Mouse (Mus musculus): Measurements from ENCODE around the gene Eif6. TPM values are rescaled to one million over a fixed set of nuclear protein-coding genes. Genes with fewer than 3 reads are reported as not detected.

Gene Eif6
- polyA plus RNA-seq, 1 experiment from 2014 or later = 186 TPM

DNA sequence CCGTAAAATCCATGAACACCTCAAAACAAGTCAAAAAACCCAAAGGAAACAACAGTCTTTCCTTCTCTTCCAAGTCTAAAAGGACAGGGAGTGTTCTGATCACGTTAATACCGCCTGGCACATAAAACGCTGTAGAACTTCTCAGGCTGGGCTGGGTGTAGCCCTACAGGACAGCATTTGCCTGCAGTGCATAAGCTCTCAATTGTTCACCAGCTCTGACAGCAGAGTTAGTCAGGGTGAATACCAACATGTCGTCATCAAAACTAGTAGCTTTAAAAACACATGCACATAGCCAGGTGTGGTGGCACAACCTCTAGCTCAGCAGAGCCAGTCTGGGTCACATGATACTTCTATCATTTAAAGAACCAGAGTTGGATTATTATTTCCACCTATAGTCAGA lies 5.9 kb downstream of the Eif6 start:
- Histone ChIP-seq H3K4me1 (replicated peaks) (peaks cover 26% of the 10 kb centered on the region), H3K4me3 (replicated peaks) (no peak overlapping the region), H3K9me3 (no peaks in the 10 kb centered on the region), H3K27ac (no peak overlapping the region), H3K4me2 (no peak overlapping the region), H3K36me3 (peaks cover 54% of the 10 kb centered on the region), H3K9ac (replicated peaks) (no peak overlapping the region), H3K27me3 (0 out of 2 replicates have a peak, but pooled peaks cover 4% of the 10 kb centered on the region)
- ATAC-seq (ENCODE audit: insufficient number of reproducible peaks, insufficient read depth, low FRiP score, low TSS enrichment, low read depth) = no peak
- 85% methylated on average over 5 of the region's 5 CpGs for WGBS

DNA sequence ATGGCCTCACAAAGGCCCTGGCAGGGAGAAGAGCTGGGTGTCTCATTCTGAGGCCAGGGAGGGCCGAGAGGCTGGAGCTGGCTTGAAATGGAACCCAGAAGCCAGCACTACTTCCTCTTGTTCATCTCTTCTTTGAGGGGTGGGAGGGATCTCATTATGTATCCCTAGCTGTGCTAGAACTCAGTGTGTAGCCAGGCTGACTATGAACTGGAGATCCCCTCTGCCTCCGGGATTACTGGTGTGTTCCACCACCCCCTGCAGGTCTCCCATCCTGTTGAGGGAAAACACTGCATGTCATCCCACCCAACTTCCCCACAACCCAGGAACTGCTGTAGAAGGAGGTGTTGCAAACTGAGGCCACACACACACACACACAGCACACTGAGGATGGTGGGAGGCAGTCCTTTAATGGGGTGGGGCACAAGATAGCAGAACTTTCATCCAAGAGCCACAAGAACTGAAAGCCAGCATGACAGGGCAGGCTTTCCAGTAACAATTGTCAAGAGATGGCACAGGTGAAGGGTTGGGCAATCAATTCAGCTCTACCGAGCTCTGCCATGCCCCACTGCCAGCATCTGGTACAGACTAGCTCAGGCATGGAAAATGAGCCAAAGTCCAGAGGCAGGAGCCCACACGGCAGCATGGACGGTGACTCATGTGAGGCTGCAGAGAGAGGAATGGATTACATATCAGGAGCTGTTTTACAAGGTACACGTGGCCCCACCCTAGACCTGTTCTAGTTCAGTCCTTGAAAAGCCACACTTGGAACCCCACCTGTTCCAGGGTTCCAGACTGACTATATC lies 7.1 kb downstream of the Eif6 start:
- H3K9ac ChIP-seq (replicated peaks) = peak overlapping the region; percentile 79; the same call in 1 of the 2 replicates
- peaks cover 50% of the 10 kb centered on the region for H3K36me3 ChIP-seq
- H3K27me3 ChIP-seq = 0 out of 2 replicates have a peak, but pooled peaks cover 4% of the 10 kb centered on the region
- WGBS = 67% methylated on average over 6 of the region's 6 CpGs
- H3K4me2 ChIP-seq = peak overlapping the region; percentile 95
- H3K4me3 ChIP-seq (replicated peaks) = peak overlapping the region; percentile 68
- peak overlapping the region; percentile 73 for H3K27ac ChIP-seq
- no peak for ATAC-seq (ENCODE audit: insufficient number of reproducible peaks, insufficient read depth, low FRiP score, low TSS enrichment, low read depth)
- no peaks in the 10 kb centered on the region for H3K9me3 ChIP-seq
- peaks cover 24% of the 10 kb centered on the region for H3K4me1 ChIP-seq (replicated peaks)

DNA sequence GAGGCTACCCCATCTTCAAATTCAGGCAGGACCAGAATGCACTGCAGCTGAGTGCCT lies 7.5 kb downstream of the Eif6 start, which contains the start of gene BC029722:
BC029722 (minus strand) TSS at position 35 of the 57 bp plus-strand sequence.
- H3K9ac ChIP-seq (replicated peaks) = peak within 1 kb of the TSS; percentile 79
- H3K9me3 ChIP-seq = no peaks in the 10 kb centered on the region
- H3K4me1 ChIP-seq (replicated peaks) = peaks cover 26% of the 10 kb centered on the region
- peak within 1 kb of the TSS; percentile 95 for H3K4me2 ChIP-seq
- peak within 1 kb of the TSS; percentile 73 for H3K27ac ChIP-seq
- H3K4me3 ChIP-seq (replicated peaks) = peak within 1 kb of the TSS; percentile 68
- no peak for ATAC-seq (ENCODE audit: insufficient number of reproducible peaks, insufficient read depth, low FRiP score, low TSS enrichment, low read depth)
- peaks cover 50% of the 10 kb centered on the region for H3K36me3 ChIP-seq
- H3K27me3 ChIP-seq = 0 out of 2 replicates have a peak, but pooled peaks cover 4% of the 10 kb centered on the region

DNA sequence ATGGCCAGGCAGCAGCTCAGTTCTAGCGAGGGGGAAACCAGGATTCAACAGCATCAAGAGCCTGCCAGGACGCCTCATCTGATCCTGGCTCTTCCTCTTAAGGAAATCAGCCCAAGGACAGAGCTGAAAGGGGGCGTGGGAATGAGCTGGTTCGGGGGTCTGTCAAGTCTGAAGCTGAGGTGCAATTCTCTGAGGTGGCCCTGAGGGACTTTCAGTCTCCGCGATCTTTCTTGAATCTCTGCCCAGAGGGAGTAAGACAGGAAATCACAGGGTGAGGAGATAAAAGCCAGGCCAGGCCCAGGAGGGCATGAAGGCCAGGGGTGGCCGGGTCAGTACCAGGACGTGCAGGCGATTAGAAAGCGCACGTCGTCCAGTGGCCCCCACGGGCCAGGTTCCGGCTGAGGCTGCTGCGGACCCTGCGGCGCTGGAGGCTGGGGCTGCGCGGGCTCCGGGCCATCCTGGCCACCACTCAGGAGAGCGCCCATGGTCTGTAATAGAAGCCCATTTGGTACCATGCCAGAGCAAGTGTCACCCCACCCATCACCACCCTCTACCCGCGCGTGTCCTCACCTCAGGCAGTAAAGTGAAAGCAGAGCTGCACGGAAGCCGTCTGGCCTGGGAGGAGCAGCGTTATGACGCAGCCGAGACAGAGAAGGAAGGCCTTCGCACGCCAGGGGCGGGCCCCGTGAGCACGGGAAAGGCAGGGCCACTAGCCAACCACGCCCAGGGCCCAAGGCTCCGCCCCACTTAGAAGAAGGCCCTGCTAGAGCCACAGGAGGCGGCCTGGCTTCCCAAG lies 7.9 kb downstream of the Eif6 start:
- H3K4me2 ChIP-seq = peak overlapping the region; percentile 95
- H3K27ac ChIP-seq = peak overlapping the region; percentile 73
- H3K9ac ChIP-seq (replicated peaks) = peak overlapping the region; percentile 79
- peaks cover 26% of the 10 kb centered on the region for H3K4me1 ChIP-seq (replicated peaks)
- H3K27me3 ChIP-seq = 0 out of 2 replicates have a peak, but pooled peaks cover 4% of the 10 kb centered on the region
- peak; percentile 91 for ATAC-seq (ENCODE audit: insufficient number of reproducible peaks, insufficient read depth, low FRiP score, low TSS enrichment, low read depth)
- WGBS = 3% methylated on average over 37 of the region's 37 CpGs
- no peaks in the 10 kb centered on the region for H3K9me3 ChIP-seq
- peak overlapping the region; percentile 68 for H3K4me3 ChIP-seq (replicated peaks)
- peaks cover 47% of the 10 kb centered on the region for H3K36me3 ChIP-seq

DNA sequence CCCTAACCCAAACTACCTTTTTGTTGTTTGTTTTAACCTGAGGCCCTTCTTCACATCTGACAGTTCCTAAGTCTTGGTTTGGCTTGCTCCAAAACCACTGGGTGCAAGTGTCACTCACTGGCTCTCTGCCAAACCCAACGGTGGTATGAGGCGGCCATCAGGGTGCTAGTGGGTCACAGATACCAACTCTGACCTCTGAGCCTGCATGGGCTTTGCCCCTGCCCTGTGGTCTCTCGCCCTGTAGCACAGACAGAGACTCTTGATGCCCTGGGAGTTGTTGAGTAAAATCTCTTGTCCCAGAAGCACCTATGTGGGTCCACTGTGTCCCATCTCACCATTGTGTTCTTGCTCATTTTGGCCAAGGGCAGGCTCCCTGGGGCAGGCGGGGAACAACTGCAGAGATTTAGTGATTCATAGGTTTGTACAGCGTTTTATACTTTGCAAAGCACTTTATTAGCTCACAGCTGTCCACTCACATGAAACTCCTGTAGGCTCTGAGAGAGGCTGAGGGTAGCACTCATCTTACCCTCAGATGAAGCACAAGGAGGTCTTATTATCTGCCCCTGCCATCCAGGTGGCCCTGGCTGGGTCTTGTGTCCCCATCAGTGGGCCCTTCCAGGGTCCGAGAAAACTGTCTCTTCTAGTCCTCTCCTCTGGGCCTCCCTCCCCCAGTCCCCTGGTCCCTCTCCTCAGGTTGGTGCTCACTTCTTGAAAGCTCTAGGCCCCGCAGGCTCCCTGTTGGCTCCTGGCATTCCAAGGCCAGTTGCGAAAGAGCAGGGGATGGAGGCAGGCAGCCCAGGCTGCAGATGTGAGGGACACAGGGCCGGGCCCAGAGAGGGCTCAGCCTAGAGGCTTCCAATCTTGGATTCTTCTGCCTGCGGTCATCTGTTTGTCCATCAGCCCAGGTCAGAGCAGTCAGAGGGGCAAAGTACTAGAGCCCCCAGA lies 9.2 kb downstream of the Eif6 start:
- peaks cover 35% of the 10 kb centered on the region for H3K36me3 ChIP-seq
- peaks cover 26% of the 10 kb centered on the region for H3K4me1 ChIP-seq (replicated peaks)
- H3K4me2 ChIP-seq = peak overlapping the region; percentile 95
- H3K4me3 ChIP-seq (replicated peaks) = no peak overlapping the region
- no peaks in the 10 kb centered on the region for H3K9me3 ChIP-seq
- no peak for ATAC-seq (ENCODE audit: insufficient number of reproducible peaks, insufficient read depth, low FRiP score, low TSS enrichment, low read depth)
- H3K27me3 ChIP-seq = 0 out of 2 replicates have a peak, but pooled peaks cover 4% of the 10 kb centered on the region
- H3K27ac ChIP-seq = no peak overlapping the region
- 85% methylated on average over 10 of the region's 10 CpGs for WGBS
- peak overlapping the region; percentile 40; the same call in 1 of the 2 replicates for H3K9ac ChIP-seq (replicated peaks)

DNA sequence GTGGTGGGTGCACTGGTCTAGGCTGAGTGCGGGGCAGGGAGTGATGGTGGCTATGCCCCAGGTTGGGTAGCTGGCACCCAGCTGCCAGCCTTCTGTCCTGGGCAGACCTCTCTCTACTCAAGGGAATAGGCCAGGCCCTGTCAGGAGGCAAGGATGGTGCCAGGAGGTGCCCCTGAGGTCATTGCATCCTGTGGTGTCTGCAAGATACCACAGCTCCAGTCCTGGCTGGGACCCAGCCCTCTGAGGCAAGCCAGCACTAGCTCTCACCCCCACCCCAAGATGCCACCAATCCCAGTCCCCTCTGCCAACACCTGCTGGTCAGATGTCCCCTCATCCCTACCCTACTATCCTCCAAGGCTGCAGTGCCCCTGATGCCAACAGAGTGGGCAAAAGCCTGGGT lies 10.5 kb downstream of the Eif6 start:
- 100% methylated on average over 1 of the region's 1 CpGs for WGBS
- Histone ChIP-seq H3K4me2 (no peak overlapping the region), H3K9ac (replicated peaks) (no peak overlapping the region), H3K9me3 (no peaks in the 10 kb centered on the region), H3K4me3 (replicated peaks) (no peak overlapping the region), H3K27ac (no peak overlapping the region), H3K36me3 (peaks cover 22% of the 10 kb centered on the region), H3K4me1 (replicated peaks) (peaks cover 26% of the 10 kb centered on the region), H3K27me3 (0 out of 2 replicates have a peak, but pooled peaks cover 4% of the 10 kb centered on the region)
- no peak for ATAC-seq (ENCODE audit: insufficient number of reproducible peaks, insufficient read depth, low FRiP score, low TSS enrichment, low read depth)

DNA sequence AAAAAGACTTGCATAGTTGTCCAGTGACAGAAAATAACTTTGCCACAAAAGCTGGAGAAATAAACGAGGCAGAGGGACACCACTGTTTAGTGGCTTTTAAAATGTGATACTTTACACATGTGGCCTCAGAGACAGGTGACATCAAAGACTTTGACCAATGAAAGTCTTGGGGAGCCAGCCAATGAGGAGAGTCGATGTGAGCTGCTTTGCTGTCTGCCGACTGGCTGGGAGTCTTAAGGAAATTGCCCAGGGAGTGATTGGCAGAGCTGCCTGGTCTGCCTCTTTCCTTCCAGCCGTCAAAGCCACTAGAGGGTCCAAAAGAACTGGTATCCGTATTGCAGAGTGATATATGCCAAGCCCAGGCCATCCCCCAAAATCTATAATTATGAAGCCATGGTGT lies 11.9 kb downstream of the Eif6 start:
- 15% methylated on average over 5 of the region's 5 CpGs for WGBS
- ATAC-seq (ENCODE audit: insufficient number of reproducible peaks, insufficient read depth, low FRiP score, low TSS enrichment, low read depth) = no peak
- Histone ChIP-seq H3K36me3 (peaks cover 9% of the 10 kb centered on the region; the same call in 1 of the 2 replicates), H3K4me3 (replicated peaks) (no peak overlapping the region), H3K9ac (replicated peaks) (no peak overlapping the region), H3K9me3 (no peaks in the 10 kb centered on the region), H3K27me3 (peaks cover 4% of the 10 kb centered on the region; the same call in 1 of the 2 replicates), H3K4me2 (no peak overlapping the region), H3K4me1 (replicated peaks) (peaks cover 26% of the 10 kb centered on the region), H3K27ac (no peak overlapping the region)

DNA sequence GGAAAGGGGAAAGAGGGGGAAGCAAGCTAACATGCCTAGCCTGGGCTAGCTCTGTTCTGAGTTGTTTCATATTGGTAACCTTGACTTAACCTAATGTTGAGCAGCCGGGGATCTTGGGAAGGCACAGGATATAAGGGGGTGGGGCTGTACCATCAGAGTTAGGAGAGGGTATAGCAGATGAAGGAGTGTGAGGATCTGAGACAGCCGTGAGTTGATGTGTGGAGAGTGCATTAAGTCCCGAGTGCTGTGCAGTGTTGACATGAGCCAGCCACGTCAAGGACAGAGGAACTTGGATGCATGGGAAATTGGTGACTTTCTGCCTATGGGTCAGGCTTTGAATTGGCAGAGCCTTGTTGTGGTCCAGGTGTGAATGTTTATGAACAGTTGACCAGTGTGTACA lies 14.1 kb downstream of the Eif6 start:
- Histone ChIP-seq H3K4me2 (no peak overlapping the region), H3K27me3 (peaks cover 4% of the 10 kb centered on the region; the same call in 1 of the 2 replicates), H3K36me3 (0 out of 2 replicates have a peak, but pooled peaks cover 2% of the 10 kb centered on the region), H3K4me3 (replicated peaks) (no peak overlapping the region), H3K4me1 (replicated peaks) (0 out of 2 replicates have a peak, but pooled peaks cover 10% of the 10 kb centered on the region), H3K9me3 (no peaks in the 10 kb centered on the region), H3K9ac (replicated peaks) (no peak overlapping the region), H3K27ac (no peak overlapping the region)
- no peak for ATAC-seq (ENCODE audit: insufficient number of reproducible peaks, insufficient read depth, low FRiP score, low TSS enrichment, low read depth)
- WGBS = 74% methylated on average over 4 of the region's 4 CpGs

DNA sequence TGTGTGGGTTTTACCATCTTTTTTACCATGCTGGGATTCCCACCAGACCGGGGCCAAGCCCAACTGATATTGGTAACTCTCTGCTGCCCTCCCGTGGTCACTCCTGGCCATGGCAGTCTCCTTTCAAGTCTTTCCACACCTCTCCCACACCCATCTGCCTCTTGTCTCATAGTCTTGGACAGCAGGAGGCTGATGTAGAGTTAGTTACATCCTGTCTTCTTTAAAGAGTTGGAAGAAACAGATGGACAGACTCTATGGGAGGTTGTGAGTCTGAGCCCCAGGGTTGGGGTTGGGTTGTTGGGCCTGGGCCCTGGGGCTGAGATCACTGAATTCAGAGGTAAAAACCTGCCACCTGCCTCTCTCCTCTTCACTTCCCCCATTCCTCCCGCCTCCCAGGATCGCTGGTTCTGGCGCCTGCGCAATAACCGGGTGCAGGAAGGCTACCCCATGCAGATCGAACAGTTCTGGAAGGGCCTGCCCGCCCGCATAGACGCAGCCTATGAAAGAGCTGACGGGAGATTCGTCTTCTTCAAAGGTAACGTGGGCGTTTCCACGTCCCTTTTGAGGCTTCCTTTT lies 14.8 kb downstream of the Eif6 start:
- Histone ChIP-seq H3K27me3 (peaks cover 4% of the 10 kb centered on the region; the same call in 1 of the 2 replicates), H3K9me3 (no peaks in the 10 kb centered on the region), H3K4me1 (replicated peaks) (0 out of 2 replicates have a peak, but pooled peaks cover 9% of the 10 kb centered on the region), H3K9ac (replicated peaks) (no peak overlapping the region), H3K4me3 (replicated peaks) (no peak overlapping the region), H3K4me2 (no peak overlapping the region), H3K36me3 (no peaks in the 10 kb centered on the region), H3K27ac (no peak overlapping the region)
- 34% methylated on average over 16 of the region's 16 CpGs for WGBS
- no peak for ATAC-seq (ENCODE audit: insufficient number of reproducible peaks, insufficient read depth, low FRiP score, low TSS enrichment, low read depth)

DNA sequence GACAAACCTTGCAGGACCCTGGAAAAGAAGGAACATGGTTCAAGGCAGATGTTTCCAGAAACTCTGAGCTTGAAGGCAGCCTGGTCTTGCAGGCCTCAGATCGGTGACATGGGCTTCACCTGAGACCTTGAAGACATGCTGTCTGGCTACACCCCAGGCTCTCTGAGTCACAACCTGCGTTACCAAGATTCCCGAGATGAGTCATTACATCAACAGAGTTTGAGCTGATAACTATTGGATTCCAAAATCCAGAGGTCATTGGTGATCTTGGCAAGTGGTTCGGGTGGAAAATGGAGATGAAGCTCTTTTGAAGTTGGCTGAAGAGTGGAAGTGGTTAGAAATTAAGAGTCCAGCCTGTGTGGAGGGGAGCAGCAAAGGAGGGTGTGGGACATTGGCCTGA lies 17.1 kb downstream of the Eif6 start:
- no peaks in the 10 kb centered on the region for H3K9me3 ChIP-seq
- WGBS = 89% methylated on average over 4 of the region's 4 CpGs
- H3K4me2 ChIP-seq = no peak overlapping the region
- no peak for ATAC-seq (ENCODE audit: insufficient number of reproducible peaks, insufficient read depth, low FRiP score, low TSS enrichment, low read depth)
- H3K4me3 ChIP-seq (replicated peaks) = no peak overlapping the region
- H3K27ac ChIP-seq = no peak overlapping the region
- 0 out of 2 replicates have a peak, but pooled peaks cover 2% of the 10 kb centered on the region for H3K4me1 ChIP-seq (replicated peaks)
- H3K9ac ChIP-seq (replicated peaks) = no peak overlapping the region
- H3K27me3 ChIP-seq = peaks cover 4% of the 10 kb centered on the region; the same call in 1 of the 2 replicates
- no peaks in the 10 kb centered on the region for H3K36me3 ChIP-seq
